39 mouse cellular contexts compared by ENCODE assay signal in genomic region chr8:84115646-84116045, GRCm38 (mm10). TPM values are rescaled to one million over a fixed set of nuclear protein-coding genes. Genes with fewer than 3 reads are reported as not detected.
"Had no signal": no experiment of that assay in that cellular context is flagged by ENCODE, and none has a peak within 500 bp of the region (broad histone marks: within the 10 kb centered on the region; RNA-seq: fewer than 3 reads in every experiment).

No protein-coding gene starts in this region.

- H3K27me3 ChIP-seq: limb, embryonic 12.5 days; limb, embryonic 13.5 days; limb, embryonic 15.5 days; liver, embryonic 13.5 days; lung, embryonic 15.5 days; midbrain, embryonic 12.5 days; midbrain, embryonic 13.5 days had no signal

- ATAC-seq: liver, embryonic 12.5 days; liver, postnatal 0 days; lung, postnatal 0 days; midbrain, embryonic 13.5 days; midbrain, embryonic 16.5 days had no signal

- H3K9me3 ChIP-seq: limb, embryonic 10.5 days; limb, embryonic 13.5 days; limb, embryonic 15.5 days; liver, embryonic 12.5 days; liver, embryonic 13.5 days; liver, embryonic 15.5 days; lung, embryonic 15.5 days; midbrain, embryonic 10.5 days; midbrain, embryonic 12.5 days had no signal

- H3K4me3 ChIP-seq: left cerebral cortex, adult 2 months; limb, embryonic 10.5 days; limb, embryonic 12.5 days; limb, embryonic 13.5 days; limb, embryonic 15.5 days; liver, embryonic 12.5 days; liver, embryonic 13.5 days; liver, embryonic 15.5 days; lung, embryonic 15.5 days; megakaryocyte, embryonic 14.5 days; midbrain, embryonic 10.5 days; midbrain, embryonic 12.5 days; midbrain, embryonic 13.5 days; myocyte had no signal

- H3K36me3 ChIP-seq: limb, embryonic 10.5 days; limb, embryonic 12.5 days; limb, embryonic 13.5 days; limb, embryonic 15.5 days; liver, embryonic 12.5 days; liver, embryonic 13.5 days; liver, embryonic 15.5 days; lung, embryonic 15.5 days; midbrain, embryonic 10.5 days; midbrain, embryonic 12.5 days; midbrain, embryonic 13.5 days had no signal

- H3K4me1 ChIP-seq: limb, embryonic 10.5 days; limb, embryonic 12.5 days; limb, embryonic 13.5 days; limb, embryonic 15.5 days; liver, embryonic 12.5 days; liver, embryonic 13.5 days; liver, embryonic 15.5 days; lung, embryonic 15.5 days; megakaryocyte, embryonic 14.5 days; midbrain, embryonic 10.5 days; midbrain, embryonic 12.5 days; midbrain, embryonic 13.5 days had no signal

- DNase-seq: left cerebral cortex, postnatal 4 days; liver; liver, embryonic 13.5 days; liver, postnatal 0 days; lung, adult 18-20 months; lung, adult 2 months; lung, embryonic 14.5 days; lung, postnatal 10 days; lung, postnatal 14 days; lung, postnatal 36 days; lung, postnatal 4 days; midbrain, embryonic 14.5 days had no signal

- H3K27ac ChIP-seq: left cerebral cortex, adult 2 months; limb, embryonic 10.5 days; limb, embryonic 12.5 days; limb, embryonic 13.5 days; limb, embryonic 15.5 days; liver, embryonic 12.5 days; liver, embryonic 13.5 days; liver, embryonic 14.5 days; liver, embryonic 15.5 days; lung, embryonic 15.5 days; macrophage; midbrain, embryonic 10.5 days; midbrain, embryonic 12.5 days; midbrain, embryonic 13.5 days had no signal

- H3K9ac ChIP-seq: limb, embryonic 12.5 days; limb, embryonic 13.5 days; limb, embryonic 15.5 days; liver, embryonic 12.5 days; liver, embryonic 13.5 days; liver, embryonic 14.5 days; liver, embryonic 15.5 days; liver, postnatal 0 days; lung, embryonic 14.5 days; lung, embryonic 15.5 days; midbrain, embryonic 12.5 days; midbrain, embryonic 13.5 days had no signal

- H3K4me2 ChIP-seq: limb, embryonic 12.5 days; limb, embryonic 13.5 days; limb, embryonic 15.5 days; liver, embryonic 11.5 days; liver, embryonic 12.5 days; liver, embryonic 13.5 days; liver, embryonic 15.5 days; lung, embryonic 14.5 days; lung, embryonic 15.5 days; midbrain, embryonic 12.5 days; midbrain, embryonic 13.5 days had no signal

RNA-seq across cellular contexts. Expression of gene Podnl1, which starts 10.1 kb away (rescaled TPM):
- total RNA-seq: left cerebral cortex, adult 18-20 months; left cerebral cortex, adult 2 months; left cerebral cortex, adult 8-10 months; left cerebral cortex, postnatal 10 days; left cerebral cortex, postnatal 14 days; left cerebral cortex, postnatal 25 days; left cerebral cortex, postnatal 36 days; left cerebral cortex, postnatal 4 days; liver, adult 2 months; megakaryocyte progenitor cell, adult 5-6 weeks had no signal
- polyA plus RNA-seq: liver, embryonic 13.5 days; liver, embryonic 15.5 days; liver, embryonic 16.5 days; liver, postnatal 0 days; macrophage had no signal

RNA-seq across cellular contexts. Expression of gene 4930432K21Rik, which starts 32.2 kb away (rescaled TPM):
- total RNA-seq: liver, adult 2 months had no signal
